Mouse (Mus musculus) heart, embryonic 14.5 days (tissue): Measurements from ENCODE around the gene BC024978. TPM values are rescaled to one million over a fixed set of nuclear protein-coding genes. Genes with fewer than 3 reads are reported as not detected.

Experiments
- ATAC-seq: fragments of 200-750 bp; cut with Nextera tagmentation; 2 replicates; pipeline ENCODE4 v1.8.0; 2017; ENCODE audit warnings: low read depth, moderate TSS enrichment; ENCODE audit not compliant: insufficient number of reproducible peaks, insufficient read depth, low FRiP score
- H3K27ac ChIP-seq, 2 experiments: fragments of 200-500 bp in 1 of 2; fragments of 300-500 bp in 1 of 2; sonication (generic) in 1 of 2; replicated peaks in 1 of 2; 2 replicates each; pipeline ENCODE4 v1.5.1; 2012 to 2014; ENCODE audit warnings: low read depth in 2 of 2, low read length in 2 of 2, control low read depth in 1 of 2, mild to moderate bottlenecking in 1 of 2, mixed read lengths in 1 of 2; ENCODE audit not compliant: control insufficient read depth in 1 of 2, insufficient read depth in 1 of 2
- H3K27me3 ChIP-seq: fragments of 300-500 bp; sonication (generic); 2 replicates; pipeline ENCODE4 v1.6.1; 2014; ENCODE audit warnings: mild to moderate bottlenecking, low read length, control low read depth; ENCODE audit not compliant: control insufficient read depth, insufficient read depth
- H3K36me3 ChIP-seq: fragments of 300-500 bp; sonication (generic); 2 replicates; pipeline ENCODE4 v1.6.1; 2014; ENCODE audit warnings: mild to moderate bottlenecking, control low read depth, low read length, mixed read lengths; ENCODE audit not compliant: control insufficient read depth, insufficient read depth
- H3K4me1 ChIP-seq, 2 experiments: fragments of 200-500 bp in 1 of 2; fragments of 300-500 bp in 1 of 2; sonication (generic) in 1 of 2; 2 replicates each; pipeline ENCODE4 v1.6.1; 2012 to 2014; ENCODE audit warnings: low read length in 2 of 2, control low read depth in 1 of 2, mixed read lengths in 1 of 2; ENCODE audit not compliant: control insufficient read depth in 2 of 2, insufficient read depth in 2 of 2
- H3K4me2 ChIP-seq: fragments of 300-500 bp; sonication (generic); 2 replicates; pipeline ENCODE4 v1.6.1; 2014; ENCODE audit warnings: mild to moderate bottlenecking, low read length
- H3K4me3 ChIP-seq, 2 experiments: fragments of 200-500 bp in 1 of 2; fragments of 300-500 bp in 1 of 2; sonication (generic) in 1 of 2; 2 replicates each; pipeline ENCODE4 v1.5.1; 2012 to 2014; ENCODE audit warnings: low read length in 2 of 2, mild to moderate bottlenecking in 2 of 2, control low read depth in 1 of 2, low read depth in 1 of 2, moderate library complexity in 1 of 2; ENCODE audit not compliant: control insufficient read depth in 1 of 2, insufficient read depth in 1 of 2
- H3K9ac ChIP-seq: fragments of 300-500 bp; sonication (generic); 2 replicates; pipeline ENCODE4 v1.6.1; 2014; ENCODE audit warnings: mild to moderate bottlenecking, low read length
- H3K9me3 ChIP-seq: fragments of 300-500 bp; sonication (generic); 2 replicates; pipeline ENCODE4 v1.6.1; 2016; ENCODE audit warnings: low read length, control low read depth; ENCODE audit not compliant: control insufficient read depth
- WGBS: fragments of 180-500 bp; shearing (Covaris S2); extraction: QIAGEN DNeasy Blood & Tissue Kit; methylation state at CpG from one replicate; pipeline ENCODE4 v1.1.7; 2014; 5-methylcytosine and 5-hydroxymethylcytosine counted together
- polyA plus RNA-seq: library from polyadenylated mRNA; unstranded; fragments of >200 nt; fragmentation: Nextera tagmentation; extraction: Ambion mirVana; gene quantifications from 2 replicates; pipeline ENCODE4 v1.2.1, GENCODE M21; 2014

Gene BC024978
- polyA plus RNA-seq, 1 experiment from 2014 or later = 3.7 TPM

DNA sequence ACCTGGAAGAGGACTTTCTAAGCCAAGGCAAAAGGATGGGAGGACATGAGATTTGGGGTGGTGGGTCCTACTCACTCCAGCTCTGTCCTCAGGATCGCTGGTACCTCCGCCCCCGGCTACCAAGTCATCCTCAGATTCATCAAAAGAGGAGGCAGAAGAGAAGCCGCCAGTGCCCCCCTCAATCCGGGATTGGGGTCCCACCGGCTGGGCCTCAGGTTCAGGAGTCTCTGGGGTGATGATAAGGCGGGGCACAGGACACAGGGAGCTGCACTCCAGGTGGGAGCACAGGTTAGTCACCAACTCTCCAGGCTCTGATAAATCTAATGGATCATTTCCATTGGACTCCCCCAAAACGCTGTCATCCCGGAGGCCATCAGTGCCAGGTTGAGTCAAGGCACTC lies 31.7 kb downstream of the BC024978 start:
- H3K4me1 ChIP-seq = peaks cover 22 to 37% of the 10 kb centered on the region in 2 experiments
- H3K9ac ChIP-seq = peak overlapping the region; percentile 83
- no peak overlapping the region for H3K27ac ChIP-seq
- peak overlapping the region; percentile 86 for H3K4me2 ChIP-seq
- H3K9me3 ChIP-seq = no peaks in the 10 kb centered on the region
- peak overlapping the region; percentile 75 to 84 for H3K4me3 ChIP-seq
- H3K27me3 ChIP-seq = no peaks in the 10 kb centered on the region
- WGBS = 23% methylated on average over 9 of the region's 9 CpGs
- no peaks in the 10 kb centered on the region for H3K36me3 ChIP-seq
- ATAC-seq = no peak

DNA sequence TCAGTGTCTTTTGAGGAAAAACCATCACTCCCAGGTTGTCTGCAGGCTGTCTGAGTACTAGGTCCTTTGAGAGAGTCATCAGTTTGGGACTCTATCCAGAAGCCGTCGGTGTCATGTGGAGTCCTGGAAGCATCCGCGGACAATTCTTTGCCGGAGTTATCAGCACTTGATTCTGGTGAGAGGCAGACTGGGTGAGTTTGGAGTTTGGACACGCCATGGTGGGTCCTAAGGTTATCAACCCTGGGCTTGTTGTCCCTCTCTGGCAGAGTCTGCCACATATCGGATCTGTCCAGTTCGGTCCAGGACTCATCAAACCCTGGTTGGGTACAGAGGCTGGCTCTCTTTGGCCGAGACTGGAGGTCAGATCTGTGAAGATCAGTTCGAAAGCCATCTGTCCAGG lies 32.1 kb downstream of the BC024978 start:
- Histone ChIP-seq H3K36me3 (no peaks in the 10 kb centered on the region), H3K4me1 (peaks cover 22 to 37% of the 10 kb centered on the region in 2 experiments), H3K4me3 (peak overlapping the region; percentile 75 to 84), H3K9me3 (no peaks in the 10 kb centered on the region), H3K27me3 (no peaks in the 10 kb centered on the region), H3K27ac (peak overlapping the region; percentile 62 to 82; a peak in 3 of 4 replicates), H3K4me2 (peak overlapping the region; percentile 86), H3K9ac (peak overlapping the region; percentile 83)
- 0% methylated on average over 10 of the region's 10 CpGs for WGBS
- ATAC-seq = no peak

DNA sequence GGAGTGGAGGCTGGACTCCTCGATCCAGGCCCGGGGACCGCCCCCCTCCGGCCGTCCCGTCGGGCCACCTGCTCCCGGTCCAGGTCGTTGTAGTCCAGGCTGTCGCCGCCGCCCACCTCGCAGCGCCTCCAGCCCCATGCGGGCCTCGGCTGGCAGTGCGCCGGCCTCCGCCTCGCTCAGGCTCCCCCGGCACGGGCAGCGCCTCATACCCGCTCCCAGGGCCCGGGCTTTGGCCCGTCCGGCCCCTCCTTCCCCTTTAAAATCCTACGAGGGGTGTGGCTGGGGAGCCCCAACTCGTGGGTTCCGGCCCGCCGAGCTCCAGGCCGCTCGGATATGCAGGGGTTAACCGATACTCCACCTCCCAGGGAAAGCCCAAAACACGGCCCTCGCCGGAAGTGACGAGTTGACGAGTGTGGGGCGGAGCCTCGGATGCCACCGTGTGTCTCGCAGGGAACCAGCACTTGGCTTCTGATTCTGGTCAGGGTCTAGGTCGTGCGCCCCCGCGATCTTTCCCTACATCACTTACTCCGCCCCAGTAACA lies 32.8 kb downstream of the BC024978 start, which contains the start of gene Itpkc:
Gene Itpkc (minus strand): TSS at position 381 of the 541 bp plus-strand sequence.
- peak; percentile 85 for ATAC-seq
- under 1% methylated on average over 49 of the region's 49 CpGs for WGBS
- H3K4me1 ChIP-seq = peaks cover 23 to 38% of the 10 kb centered on the region in 2 experiments
- peak within 1 kb of the TSS; percentile 83 for H3K9ac ChIP-seq
- H3K27ac ChIP-seq = peak within 1 kb of the TSS; percentile 62 to 82
- no peaks in the 10 kb centered on the region for H3K36me3 ChIP-seq
- peak within 1 kb of the TSS; percentile 75 to 84 for H3K4me3 ChIP-seq
- no peaks in the 10 kb centered on the region for H3K9me3 ChIP-seq
- H3K27me3 ChIP-seq = no peaks in the 10 kb centered on the region
- H3K4me2 ChIP-seq = peak within 1 kb of the TSS; percentile 86

DNA sequence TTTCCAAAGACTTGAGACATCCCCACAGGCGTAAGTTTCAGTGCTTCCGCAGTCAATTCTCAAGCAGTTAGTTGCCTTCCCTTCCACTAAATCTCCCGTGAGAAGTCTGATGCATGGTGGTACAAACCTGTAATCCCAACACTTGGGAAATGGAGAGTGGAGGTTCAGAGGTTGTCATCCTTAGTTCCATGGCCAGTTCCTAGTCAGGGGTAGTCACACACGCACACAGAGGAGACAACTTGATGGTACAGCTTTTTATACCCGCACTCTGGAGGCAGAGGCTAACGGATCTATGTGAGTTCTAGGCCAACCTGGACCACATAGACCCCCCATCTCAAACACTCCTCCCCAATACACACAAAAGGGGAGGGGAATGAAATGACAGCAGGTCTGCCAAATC lies 33.3 kb downstream of the BC024978 start:
- peak overlapping the region; percentile 83 for H3K9ac ChIP-seq
- H3K9me3 ChIP-seq = no peaks in the 10 kb centered on the region
- 14% methylated on average over 6 of the region's 6 CpGs for WGBS
- no peaks in the 10 kb centered on the region for H3K27me3 ChIP-seq
- no peak for ATAC-seq
- peak overlapping the region; percentile 61 to 82 for H3K27ac ChIP-seq
- H3K4me1 ChIP-seq = peaks cover 28 to 43% of the 10 kb centered on the region in 2 experiments
- peak overlapping the region; percentile 75 to 84 for H3K4me3 ChIP-seq
- H3K4me2 ChIP-seq = peak overlapping the region; percentile 86
- H3K36me3 ChIP-seq = no peaks in the 10 kb centered on the region

DNA sequence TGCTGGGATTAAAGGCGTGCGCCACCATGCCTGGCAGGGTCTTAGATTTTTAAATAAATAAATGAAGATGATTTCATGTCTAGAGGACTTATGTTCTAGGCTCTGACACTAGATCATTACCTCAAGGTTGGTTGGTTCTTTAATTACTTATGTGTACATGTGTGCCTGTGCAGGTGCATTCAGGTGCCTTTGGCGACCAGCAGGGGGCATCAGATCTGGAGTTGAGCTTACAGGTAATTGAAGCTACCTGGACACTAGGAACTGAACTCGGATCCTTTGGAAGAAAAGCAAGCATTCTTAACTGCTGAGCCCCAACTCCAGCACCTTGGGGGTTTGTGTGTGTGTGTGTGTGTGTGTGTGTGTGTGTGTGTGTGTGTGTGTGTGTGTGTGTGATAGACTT lies 35.2 kb downstream of the BC024978 start:
- H3K4me2 ChIP-seq = no peak overlapping the region
- WGBS = 68% methylated on average over 4 of the region's 4 CpGs
- no peaks in the 10 kb centered on the region for H3K36me3 ChIP-seq
- H3K4me1 ChIP-seq = peaks cover 26% of the 10 kb centered on the region in 2 experiments
- H3K9me3 ChIP-seq = no peaks in the 10 kb centered on the region
- H3K9ac ChIP-seq = no peak overlapping the region
- no peak overlapping the region for H3K4me3 ChIP-seq
- no peak for ATAC-seq
- H3K27ac ChIP-seq = no peak overlapping the region
- H3K27me3 ChIP-seq = no peaks in the 10 kb centered on the region

DNA sequence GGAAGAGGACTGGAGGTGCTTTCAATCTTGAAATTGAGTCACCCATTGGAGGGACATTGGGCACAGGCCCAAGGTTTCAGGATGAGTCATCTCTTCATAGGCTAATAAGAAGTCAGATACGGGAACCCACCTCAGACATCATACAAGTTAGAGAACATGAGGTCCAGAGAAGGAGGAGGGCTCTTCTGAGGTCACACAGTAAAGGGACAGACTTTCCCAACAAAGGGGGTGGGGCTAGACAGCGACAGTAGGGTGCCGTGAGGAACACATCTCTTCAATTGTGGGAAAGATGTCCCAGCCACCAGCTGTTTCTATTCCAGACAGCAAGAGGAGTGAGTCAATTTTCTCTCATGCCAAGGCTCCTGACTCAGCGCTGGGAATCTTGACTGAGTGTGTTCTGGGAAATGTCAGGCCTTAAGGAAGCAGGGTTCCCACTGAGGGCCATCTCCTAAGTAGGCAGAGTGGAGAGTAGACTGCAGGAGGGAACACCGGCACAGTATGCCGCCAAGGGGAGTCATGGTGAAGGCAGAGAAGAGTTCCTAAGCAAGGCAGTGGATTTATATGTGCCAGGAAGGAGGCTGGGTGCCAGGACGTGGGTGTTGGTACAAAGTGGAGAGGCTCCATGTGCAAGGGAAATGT lies 36.2 kb downstream of the BC024978 start:
- WGBS = 64% methylated on average over 7 of the region's 7 CpGs

DNA sequence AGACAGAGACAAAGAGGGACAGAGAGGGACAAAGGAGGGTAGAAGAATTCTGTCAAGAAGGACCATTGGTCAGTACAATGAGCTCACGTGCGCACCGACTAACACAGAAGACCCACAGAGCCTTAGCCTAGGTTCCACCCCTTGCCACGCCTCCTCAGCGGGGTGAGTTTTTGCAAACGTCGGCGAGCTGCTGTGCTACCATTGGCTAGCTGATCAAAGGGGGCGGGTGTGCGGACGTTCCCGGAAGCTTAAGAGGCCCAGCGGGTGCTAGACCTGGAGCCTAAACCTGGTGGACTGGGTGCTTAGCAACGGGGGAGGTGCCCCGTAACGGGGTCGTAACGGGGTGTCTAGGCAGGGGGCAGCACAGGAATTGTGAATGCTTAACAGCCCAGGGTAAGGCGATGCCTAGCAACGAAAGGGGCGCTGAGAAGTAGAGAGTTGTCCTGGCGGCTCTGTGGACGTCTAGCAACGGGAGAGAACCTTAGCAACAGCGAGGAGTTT lies 37.2 kb downstream of the BC024978 start, which contains the start of gene Coq8b:
Gene Coq8b (plus strand): TSS at position 243 of the 501 bp plus-strand sequence.
- H3K27ac ChIP-seq = peak within 1 kb of the TSS; percentile 4 to 56; a peak in 1 of 4 replicates
- no peaks in the 10 kb centered on the region for H3K9me3 ChIP-seq
- peaks cover 8 to 10% of the 10 kb centered on the region in 2 experiments; a peak in 3 of 4 replicates for H3K4me1 ChIP-seq
- peak within 1 kb of the TSS; percentile 68 for H3K9ac ChIP-seq
- H3K4me3 ChIP-seq = peak within 1 kb of the TSS; percentile 50 to 88
- peak within 1 kb of the TSS; percentile 72 for H3K4me2 ChIP-seq
- peak; percentile 87 for ATAC-seq
- WGBS = under 1% methylated on average over 25 of the region's 25 CpGs
- H3K36me3 ChIP-seq = no peaks in the 10 kb centered on the region
- H3K27me3 ChIP-seq = no peaks in the 10 kb centered on the region

More for the DNA sequence above, 36.2 kb downstream of the BC024978 start:
- H3K9ac ChIP-seq = no peak overlapping the region
- H3K36me3 ChIP-seq = no peaks in the 10 kb centered on the region
- H3K4me3 ChIP-seq = no peak overlapping the region
- no peak for ATAC-seq
- 0 out of 4 replicates have a peak overlapping the region, but pooled peaks of 1 of the 2 experiments have one; percentile 11 for H3K27ac ChIP-seq
- no peaks in the 10 kb centered on the region for H3K27me3 ChIP-seq
- peaks cover 16 to 21% of the 10 kb centered on the region in 2 experiments for H3K4me1 ChIP-seq
- no peak overlapping the region for H3K4me2 ChIP-seq
- no peaks in the 10 kb centered on the region for H3K9me3 ChIP-seq
